Mouse (Mus musculus): ENCODE measurements around the gene B4galt5. TPM values are rescaled to one million over a fixed set of nuclear protein-coding genes. Genes with fewer than 3 reads are reported as not detected.

B4galt5 gene
- polyA plus RNA-seq, 1 experiment from 2014 or later, result 12.2 TPM

DNA sequence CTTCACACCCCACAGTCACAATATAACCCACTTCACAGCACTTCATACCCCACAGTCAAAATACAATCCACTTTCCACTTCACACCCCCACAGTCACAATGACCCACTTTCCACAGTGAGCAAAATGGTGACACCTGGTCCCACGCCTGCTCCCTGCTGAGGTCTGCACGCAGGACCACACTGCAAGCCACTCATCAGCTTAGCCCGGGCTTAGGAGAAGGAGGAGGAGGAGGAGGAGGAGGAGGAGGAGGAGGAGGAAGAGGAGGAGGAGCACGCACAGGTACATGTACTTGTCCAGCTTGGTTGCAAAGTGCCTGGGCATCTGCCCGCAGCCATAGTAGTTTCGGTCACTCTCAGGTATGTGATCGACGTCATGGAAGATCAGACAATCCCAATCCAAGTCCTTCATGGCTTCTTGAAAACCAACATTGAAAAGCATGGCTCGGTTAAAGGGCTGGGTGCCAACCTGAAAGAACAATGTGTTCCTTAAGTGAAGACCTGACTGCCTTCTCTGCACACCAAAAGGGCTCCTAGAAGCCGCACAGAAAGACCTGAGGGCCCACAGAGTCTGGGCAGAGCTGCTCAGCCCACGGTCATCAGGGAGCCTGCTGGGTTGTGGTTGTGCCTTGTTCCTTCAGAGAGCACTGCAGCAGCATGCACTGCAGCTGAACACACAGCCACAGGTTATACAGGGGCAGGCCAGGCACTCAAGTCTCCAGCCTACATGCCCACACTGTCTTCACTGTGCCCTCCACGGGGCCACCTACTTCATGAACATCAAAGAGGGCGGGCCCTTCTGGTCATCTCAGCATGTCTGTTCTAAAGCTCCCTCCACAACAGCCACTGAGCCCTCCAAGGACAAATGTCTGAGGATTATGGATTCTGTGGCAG is 43.4 kb downstream of the B4galt5 start:
- ATAC-seq (ENCODE audit: low FRiP score, low TSS enrichment), result no peak
- Histone ChIP-seq H3K4me2 (replicated peaks; ENCODE audit: low read depth, low read length) (no peak overlapping the region), H3K27ac (ENCODE audit: low read depth, low read length) (no peak overlapping the region), H3K9ac (ENCODE audit: low read depth, low read length) (no peak overlapping the region), H3K27me3 (ENCODE audit: control insufficient read depth, insufficient read depth, low read length) (no peaks in the 10 kb centered on the region), H3K9me3 (ENCODE audit: control insufficient read depth, low read length) (no peaks in the 10 kb centered on the region), H3K4me3 (ENCODE audit: low read length) (no peak overlapping the region), H3K36me3 (ENCODE audit: control insufficient read depth, insufficient read depth, low read length) (peaks cover 38% of the 10 kb centered on the region), H3K4me1 (ENCODE audit: control insufficient read depth, insufficient read depth, low read length) (peaks cover 15% of the 10 kb centered on the region; the same call in 1 of the 2 replicates)
- WGBS, result 87% methylated on average over 13 of the region's 13 CpGs

GRCm38 (mm10) chr2:167304651-167305381 is 44.2 kb downstream of the B4galt5 start:
- Histone ChIP-seq H3K9me3 (ENCODE audit: control insufficient read depth, low read length) (no peaks in the 10 kb centered on the region), H3K4me3 (ENCODE audit: low read length) (no peak overlapping the region), H3K27ac (ENCODE audit: low read depth, low read length) (no peak overlapping the region), H3K4me1 (ENCODE audit: control insufficient read depth, insufficient read depth, low read length) (peaks cover 19% of the 10 kb centered on the region), H3K27me3 (ENCODE audit: control insufficient read depth, insufficient read depth, low read length) (no peaks in the 10 kb centered on the region), H3K4me2 (replicated peaks; ENCODE audit: low read depth, low read length) (no peak overlapping the region), H3K36me3 (ENCODE audit: control insufficient read depth, insufficient read depth, low read length) (peaks cover 38% of the 10 kb centered on the region), H3K9ac (ENCODE audit: low read depth, low read length) (no peak overlapping the region)
- ATAC-seq (ENCODE audit: low FRiP score, low TSS enrichment), result no peak
- 85% methylated on average over 16 of the region's 16 CpGs for WGBS

DNA sequence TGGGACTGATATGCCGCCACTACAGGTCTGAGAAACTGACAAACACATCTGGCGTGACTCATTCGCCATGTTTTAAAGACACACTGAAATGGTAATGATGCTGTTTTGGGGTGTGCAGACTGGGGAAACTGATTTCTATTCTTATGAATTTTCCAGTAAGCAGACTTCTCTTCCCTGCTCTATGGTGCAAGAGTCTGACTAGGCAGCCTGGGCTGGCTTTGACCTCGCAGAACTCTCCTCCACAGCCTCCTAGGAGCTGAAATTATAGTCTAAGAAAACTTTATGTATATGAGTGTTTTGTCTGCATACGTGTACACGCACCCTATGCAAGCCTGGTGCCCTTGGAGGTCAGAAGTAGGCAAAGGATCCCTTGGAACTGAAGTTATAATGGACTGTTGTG is 45.2 kb downstream of the B4galt5 start:
- Histone ChIP-seq H3K36me3 (ENCODE audit: control insufficient read depth, insufficient read depth, low read length) (peaks cover 32% of the 10 kb centered on the region), H3K27ac (ENCODE audit: low read depth, low read length) (no peak overlapping the region)

GRCm38 (mm10) chr2:167303196-167303595 is 45.8 kb downstream of the B4galt5 start:
- Histone ChIP-seq H3K9me3 (ENCODE audit: control insufficient read depth, low read length) (no peaks in the 10 kb centered on the region), H3K4me2 (replicated peaks; ENCODE audit: low read depth, low read length) (no peak overlapping the region), H3K27ac (ENCODE audit: low read depth, low read length) (no peak overlapping the region), H3K27me3 (ENCODE audit: control insufficient read depth, insufficient read depth, low read length) (no peaks in the 10 kb centered on the region), H3K4me3 (ENCODE audit: low read length) (no peak overlapping the region), H3K36me3 (ENCODE audit: control insufficient read depth, insufficient read depth, low read length) (peaks cover 29% of the 10 kb centered on the region), H3K4me1 (ENCODE audit: control insufficient read depth, insufficient read depth, low read length) (peaks cover 33% of the 10 kb centered on the region), H3K9ac (ENCODE audit: low read depth, low read length) (no peak overlapping the region)
- ATAC-seq (ENCODE audit: low FRiP score, low TSS enrichment), result no peak
- WGBS, result 94% methylated on average over 8 of the region's 8 CpGs

More for the DNA sequence above, 45.2 kb downstream of the B4galt5 start:
- Histone ChIP-seq H3K4me1 (ENCODE audit: control insufficient read depth, insufficient read depth, low read length) (peaks cover 29% of the 10 kb centered on the region), H3K9ac (ENCODE audit: low read depth, low read length) (no peak overlapping the region), H3K9me3 (ENCODE audit: control insufficient read depth, low read length) (no peaks in the 10 kb centered on the region), H3K4me3 (ENCODE audit: low read length) (no peak overlapping the region), H3K4me2 (replicated peaks; ENCODE audit: low read depth, low read length) (no peak overlapping the region), H3K27me3 (ENCODE audit: control insufficient read depth, insufficient read depth, low read length) (no peaks in the 10 kb centered on the region)
- ATAC-seq (ENCODE audit: low FRiP score, low TSS enrichment), result no peak
- 95% methylated on average over 6 of the region's 6 CpGs for WGBS

DNA sequence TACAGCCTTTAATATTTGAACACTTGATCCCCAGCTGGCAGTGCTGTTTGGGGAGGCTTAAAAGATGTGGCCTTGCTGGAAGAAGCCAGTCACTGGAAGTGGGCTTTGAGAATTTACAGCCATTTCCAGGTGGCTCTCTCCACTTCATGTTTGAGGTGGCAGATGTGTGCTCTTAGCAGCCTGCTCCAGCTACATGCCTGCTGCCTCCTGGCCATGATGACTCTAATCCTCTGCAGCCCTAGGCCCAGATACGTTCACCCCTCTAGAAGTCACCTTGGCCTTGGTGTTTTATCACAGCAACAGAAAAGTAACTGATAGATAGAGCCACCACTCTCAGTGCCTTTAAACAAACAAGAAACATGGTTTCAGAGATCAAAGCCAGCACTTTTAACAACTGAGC is 46.3 kb downstream of the B4galt5 start:
- Histone ChIP-seq H3K9ac (ENCODE audit: low read depth, low read length) (no peak overlapping the region), H3K27me3 (ENCODE audit: control insufficient read depth, insufficient read depth, low read length) (no peaks in the 10 kb centered on the region), H3K9me3 (ENCODE audit: control insufficient read depth, low read length) (no peaks in the 10 kb centered on the region), H3K4me1 (ENCODE audit: control insufficient read depth, insufficient read depth, low read length) (peaks cover 30% of the 10 kb centered on the region), H3K4me3 (ENCODE audit: low read length) (no peak overlapping the region), H3K4me2 (replicated peaks; ENCODE audit: low read depth, low read length) (no peak overlapping the region), H3K36me3 (ENCODE audit: control insufficient read depth, insufficient read depth, low read length) (peaks cover 29% of the 10 kb centered on the region), H3K27ac (ENCODE audit: low read depth, low read length) (no peak overlapping the region)
- 81% methylated on average over 1 of the region's 1 CpGs for WGBS
- ATAC-seq (ENCODE audit: low FRiP score, low TSS enrichment), result no peak

- Histone ChIP-seq H3K4me3 (ENCODE audit: low read length) (no peak overlapping the region), H3K4me1 (ENCODE audit: control insufficient read depth, insufficient read depth, low read length) (peaks cover 24% of the 10 kb centered on the region), H3K9ac (ENCODE audit: low read depth, low read length) (no peak overlapping the region), H3K4me2 (replicated peaks; ENCODE audit: low read depth, low read length) (no peak overlapping the region), H3K27me3 (ENCODE audit: control insufficient read depth, insufficient read depth, low read length) (no peaks in the 10 kb centered on the region), H3K36me3 (ENCODE audit: control insufficient read depth, insufficient read depth, low read length) (peaks cover 29% of the 10 kb centered on the region), H3K9me3 (ENCODE audit: control insufficient read depth, low read length) (no peaks in the 10 kb centered on the region), H3K27ac (ENCODE audit: low read depth, low read length) (no peak overlapping the region)
- no peak for ATAC-seq (ENCODE audit: low FRiP score, low TSS enrichment)
- 90% methylated on average over 12 of the region's 12 CpGs for WGBS
These were observed 47.0 kb downstream of the B4galt5 start for GRCm38 (mm10) chr2:167302031-167302430.

- Histone ChIP-seq H3K4me2 (replicated peaks; ENCODE audit: low read depth, low read length) (no peak overlapping the region), H3K4me1 (ENCODE audit: control insufficient read depth, insufficient read depth, low read length) (peaks cover 20% of the 10 kb centered on the region), H3K27me3 (ENCODE audit: control insufficient read depth, insufficient read depth, low read length) (no peaks in the 10 kb centered on the region), H3K9me3 (ENCODE audit: control insufficient read depth, low read length) (no peaks in the 10 kb centered on the region), H3K4me3 (ENCODE audit: low read length) (no peak overlapping the region), H3K36me3 (ENCODE audit: control insufficient read depth, insufficient read depth, low read length) (peaks cover 29% of the 10 kb centered on the region), H3K9ac (ENCODE audit: low read depth, low read length) (no peak overlapping the region), H3K27ac (ENCODE audit: low read depth, low read length) (no peak overlapping the region)
- no peak for ATAC-seq (ENCODE audit: low FRiP score, low TSS enrichment)
- WGBS, result 89% methylated on average over 7 of the region's 7 CpGs
These were observed 47.4 kb downstream of the B4galt5 start for GRCm38 (mm10) chr2:167301601-167302000.

GRCm38 (mm10) chr2:167300943-167301497 is 48.0 kb downstream of the B4galt5 start:
- H3K4me1 ChIP-seq (ENCODE audit: control insufficient read depth, insufficient read depth, low read length), result peaks cover 18% of the 10 kb centered on the region
- H3K27ac ChIP-seq (ENCODE audit: low read depth, low read length), result no peak overlapping the region
- no peak overlapping the region for H3K9ac ChIP-seq (ENCODE audit: low read depth, low read length)
- H3K4me2 ChIP-seq (replicated peaks; ENCODE audit: low read depth, low read length), result no peak overlapping the region
- H3K4me3 ChIP-seq (ENCODE audit: low read length), result no peak overlapping the region
- no peaks in the 10 kb centered on the region for H3K27me3 ChIP-seq (ENCODE audit: control insufficient read depth, insufficient read depth, low read length)
- H3K36me3 ChIP-seq (ENCODE audit: control insufficient read depth, insufficient read depth, low read length), result peaks cover 23% of the 10 kb centered on the region
- no peak for ATAC-seq (ENCODE audit: low FRiP score, low TSS enrichment)
- H3K9me3 ChIP-seq (ENCODE audit: control insufficient read depth, low read length), result no peaks in the 10 kb centered on the region
- 86% methylated on average over 21 of the region's 21 CpGs for WGBS
